Mouse (Mus musculus): ENCODE results near the gene Cacnb1. TPM values are rescaled to one million over a fixed set of nuclear protein-coding genes. Genes with fewer than 3 reads are reported as not detected.

Cacnb1 gene
- polyA plus RNA-seq (2012; rRNA removed), result 28.2 and 29.6 TPM in 2 replicates

DNA sequence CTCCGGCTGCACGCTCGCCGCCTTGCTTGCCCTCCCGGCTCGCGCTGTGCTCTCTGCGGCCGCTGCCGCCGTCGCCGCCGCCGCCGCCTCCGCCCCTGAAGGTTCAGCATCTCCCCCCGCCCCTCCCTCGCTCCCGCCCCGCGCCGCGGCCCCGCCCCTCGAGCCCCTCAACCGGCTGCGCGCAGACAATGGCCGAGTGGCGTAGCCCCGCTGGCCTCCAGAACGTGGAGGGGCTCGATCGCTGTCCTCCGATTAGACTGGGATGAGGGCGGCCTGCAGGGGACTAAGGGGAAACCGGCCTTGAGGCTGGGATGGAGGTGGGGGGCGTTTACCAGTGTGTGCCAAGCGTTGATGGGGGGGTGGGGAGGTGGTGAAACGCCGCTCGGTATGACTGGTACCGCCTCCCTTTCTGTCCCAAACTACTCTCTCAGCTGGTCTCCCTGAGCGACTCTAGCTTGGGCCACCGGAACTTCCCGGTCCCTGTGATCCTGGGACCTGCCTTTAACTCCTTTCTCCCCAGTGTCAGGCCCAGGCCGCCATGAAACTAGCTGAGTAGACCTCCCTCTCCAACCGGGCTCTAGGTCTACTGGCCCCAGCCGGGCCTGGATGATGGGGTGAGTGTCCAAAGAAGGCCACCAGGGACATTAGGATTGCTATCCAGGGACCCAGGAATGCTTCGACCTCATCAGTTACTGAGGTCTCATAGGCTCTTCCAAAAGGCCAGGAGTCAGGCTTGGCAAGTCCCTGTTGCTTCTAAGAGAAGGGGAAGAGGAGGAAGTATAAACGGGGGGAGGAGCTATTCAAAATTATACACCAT is at the start of gene Cacnb1:
Gene Cacnb1, minus strand, starts transcription at position 480 of the 817 bp plus-strand sequence.

DNA sequence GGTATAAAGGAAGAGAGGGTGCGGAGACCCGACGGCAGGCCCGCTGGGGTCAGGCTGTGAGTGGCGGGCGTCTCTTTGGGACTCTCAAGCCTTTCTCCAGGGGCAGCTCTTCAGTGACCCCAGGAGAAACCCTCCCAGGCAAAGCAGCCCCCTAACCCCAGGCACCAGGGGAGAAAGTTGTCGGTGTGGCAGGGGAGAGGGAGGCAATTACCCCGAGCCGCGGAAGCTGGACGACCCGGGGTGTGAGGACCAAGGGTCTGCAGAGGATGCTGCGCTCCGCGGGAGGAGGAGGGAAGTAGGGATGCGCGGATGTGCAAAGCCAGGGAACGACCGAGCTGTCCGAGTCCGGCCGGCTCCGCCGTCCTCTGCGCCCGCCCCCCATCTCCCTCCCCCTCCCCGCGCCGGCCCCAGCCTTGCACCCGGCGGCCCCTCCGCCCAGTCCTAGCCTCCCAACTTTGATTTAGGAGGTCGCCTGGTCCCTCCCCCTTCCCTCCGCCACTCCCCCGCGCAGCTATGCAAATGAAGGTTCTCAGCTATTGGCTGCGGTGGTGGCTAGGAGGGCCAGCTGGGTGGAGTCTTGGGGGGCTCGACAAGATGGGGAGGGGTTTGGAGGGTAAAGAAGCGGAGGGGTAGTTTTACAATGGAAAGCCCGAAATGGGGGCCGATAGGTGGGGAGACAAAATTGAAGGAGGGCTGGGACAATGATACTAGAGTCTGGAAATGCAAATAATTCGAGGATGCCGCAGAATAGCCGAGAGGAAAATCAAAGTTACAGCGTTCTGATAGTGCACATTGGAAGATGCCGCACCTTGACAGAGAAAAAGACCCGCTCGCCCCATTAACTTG is 30.4 kb upstream of the Cacnb1 start, which contains the start of gene Stac2:
Gene Stac2, minus strand, starts transcription at position 474 of the 846 bp plus-strand sequence.

DNA sequence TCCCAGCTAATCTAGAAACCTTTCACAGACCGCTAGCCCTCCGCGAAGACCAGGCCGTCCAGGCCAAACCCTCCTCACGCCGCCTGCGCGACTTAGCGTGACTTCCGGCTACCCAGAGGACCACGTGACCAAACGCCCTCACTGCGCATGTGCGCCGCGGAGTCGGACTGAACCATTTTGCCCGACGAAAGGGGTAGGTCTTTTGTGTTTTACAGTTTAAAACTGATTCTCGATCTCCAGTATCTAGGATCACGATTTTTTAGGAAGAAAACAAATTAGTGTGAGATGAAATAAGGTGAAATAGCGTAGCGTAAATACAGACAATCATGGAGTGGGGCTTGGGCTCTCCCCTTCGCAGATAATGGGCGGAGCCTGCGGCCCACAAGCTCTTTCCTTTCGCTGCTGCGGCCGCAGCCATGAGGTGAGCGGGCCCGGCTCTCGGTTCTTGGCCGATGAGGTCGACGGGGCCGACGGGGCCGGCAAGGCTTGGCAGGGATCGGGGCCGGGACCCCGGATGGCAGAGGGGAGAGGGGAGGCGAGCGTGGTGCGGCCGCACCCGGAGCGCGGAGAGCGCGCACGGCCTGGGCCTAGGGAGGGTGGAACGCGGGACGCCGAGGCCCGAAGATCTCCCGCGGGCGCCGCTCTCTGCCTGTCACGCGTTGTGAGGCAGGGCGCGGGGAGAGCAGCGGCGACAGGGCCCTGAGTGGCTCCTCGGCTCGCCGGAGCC is 3.9 kb upstream of the Cacnb1 start, which contains the start of gene Rpl19:
Gene Rpl19, plus strand, starts transcription at position 141 of the 727 bp plus-strand sequence.

DNA sequence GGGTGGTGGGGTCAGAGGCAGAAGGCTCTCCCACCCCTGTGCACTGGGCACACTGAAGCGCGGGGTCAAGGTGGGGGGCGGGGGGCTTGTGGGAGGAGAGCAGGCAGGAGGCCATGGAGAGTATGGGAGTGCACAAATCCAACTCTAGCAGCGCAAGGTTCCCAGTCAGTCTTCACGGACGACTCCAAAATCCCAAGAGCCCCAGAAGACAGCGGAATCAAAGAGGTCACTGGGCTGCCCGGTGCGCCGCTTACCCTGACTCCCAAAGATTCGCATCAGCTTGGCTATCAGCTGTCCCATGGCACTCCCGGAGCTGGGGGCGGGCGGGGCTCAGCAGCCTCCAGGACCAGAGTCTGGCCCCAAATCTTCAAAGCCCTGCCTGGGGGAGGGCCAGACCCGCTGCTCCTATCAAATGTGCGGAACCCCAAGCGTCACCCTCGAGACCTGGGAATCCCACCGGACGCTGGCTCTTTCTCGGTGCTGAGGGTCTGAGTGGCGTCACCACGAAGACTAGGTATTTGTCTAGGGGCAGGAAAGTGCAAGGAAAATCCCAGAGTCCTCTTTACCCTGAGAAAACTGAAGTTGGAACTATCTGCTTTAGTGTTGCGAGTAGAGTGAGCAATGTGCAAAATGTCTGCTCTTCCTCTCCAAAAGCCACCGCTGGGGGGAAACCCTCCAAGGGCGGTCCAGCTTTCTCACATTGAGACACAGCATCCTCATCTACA is 27.1 kb downstream of the Cacnb1 start, which contains the start of gene Arl5c:
Gene Arl5c, minus strand, starts transcription at position 618 of the 725 bp plus-strand sequence.

DNA sequence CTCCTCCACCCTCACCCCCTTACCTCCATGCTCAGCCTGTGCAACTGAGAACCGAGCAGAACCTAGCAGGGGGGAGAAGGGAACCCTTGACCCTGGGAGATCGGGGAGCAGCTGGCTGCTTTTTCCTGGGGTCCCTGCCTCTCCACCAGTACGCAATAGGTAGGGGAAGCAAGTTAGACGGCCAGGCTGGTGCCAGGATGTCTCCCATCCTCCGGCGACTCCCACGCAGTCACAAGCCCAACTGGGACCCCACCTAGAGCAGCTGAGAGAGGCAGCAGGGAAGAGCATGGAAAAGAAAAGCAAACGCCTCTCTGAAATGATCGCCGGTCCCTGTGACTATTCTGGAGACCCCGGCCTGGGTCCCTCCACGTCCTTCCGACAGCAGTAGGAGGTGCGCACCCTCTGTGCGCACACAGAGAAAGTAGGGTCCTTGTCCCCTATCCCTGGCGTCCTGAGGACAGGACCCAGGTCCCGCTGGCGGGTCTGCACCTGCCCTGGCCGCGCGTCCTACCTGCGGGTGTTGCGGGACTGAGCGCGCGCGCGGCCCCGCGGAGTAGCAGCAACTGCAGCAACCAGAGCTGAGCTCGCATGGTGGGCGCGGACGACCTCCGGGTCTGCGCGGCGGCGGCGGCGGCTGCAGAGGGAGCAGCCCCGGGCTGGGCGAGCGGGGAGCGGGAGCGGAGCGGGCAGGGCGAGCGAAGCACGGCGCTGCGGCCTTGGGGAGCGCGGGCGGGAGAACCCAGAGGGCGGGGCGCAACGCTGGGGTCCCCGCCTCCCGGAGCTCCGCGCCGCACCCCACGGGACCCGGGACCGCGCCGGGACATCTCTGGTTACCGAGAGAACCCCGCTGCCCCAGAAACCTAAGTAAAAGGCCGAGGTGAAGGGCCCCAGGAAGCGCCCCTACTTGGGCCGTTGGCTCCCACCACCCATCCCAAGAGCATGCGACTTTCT is 36.8 kb downstream of the Cacnb1 start, which contains the start of gene Plxdc1:
Gene Plxdc1, minus strand, starts transcription at position 718 of the 951 bp plus-strand sequence.

Other genes starting within 250 kb of the Cacnb1 start
- 0.71 TPM in 1 of 2 replicates, not detected in the other for gene 1700001P01Rik, start 247.1 kb downstream of the Cacnb1 start, polyA plus RNA-seq (2012; rRNA removed)
- gene Rpl23, start 240.6 kb downstream of the Cacnb1 start, polyA plus RNA-seq (2012; rRNA removed), result 41.3 and 61.6 TPM in 2 replicates
- gene Lasp1, start 224.0 kb downstream of the Cacnb1 start, polyA plus RNA-seq (2012; rRNA removed), result 108 and 111 TPM in 2 replicates
- 5.7 and 5.9 TPM in 2 replicates for gene B230217C12Rik, start 182.3 kb downstream of the Cacnb1 start, polyA plus RNA-seq (2012; rRNA removed)
- 0.19 and 0.24 TPM in 2 replicates for gene Fbxo47, start 138.9 kb downstream of the Cacnb1 start, polyA plus RNA-seq (2012; rRNA removed)
- 10.5 and 11.8 TPM in 2 replicates for gene Plxdc1, start 36.6 kb downstream of the Cacnb1 start, polyA plus RNA-seq (2012; rRNA removed)
- gene Arl5c, start 26.9 kb downstream of the Cacnb1 start, polyA plus RNA-seq (2012; rRNA removed), result 3.0 and 3.4 TPM in 2 replicates
- gene Rpl19, start 3.7 kb upstream of the Cacnb1 start, polyA plus RNA-seq (2012; rRNA removed), result 902 and 1,011 TPM in 2 replicates
- gene Stac2, start 30.4 kb upstream of the Cacnb1 start, polyA plus RNA-seq (2012; rRNA removed), result 0.45 and 0.61 TPM in 2 replicates
- 24.0 and 30.2 TPM in 2 replicates for gene Fbxl20, start 127.4 kb upstream of the Cacnb1 start, polyA plus RNA-seq (2012; rRNA removed)
- 9.5 and 13.0 TPM in 2 replicates for gene Med1, start 170.3 kb upstream of the Cacnb1 start, polyA plus RNA-seq (2012; rRNA removed)
- gene Cdk12, start 180.0 kb upstream of the Cacnb1 start, polyA plus RNA-seq (2012; rRNA removed), result 10.5 and 13.7 TPM in 2 replicates